Mouse (Mus musculus) adrenal gland, postnatal 14 days (tissue): ENCODE data around the gene Pigt. TPM values are rescaled to one million over a fixed set of nuclear protein-coding genes. Genes with fewer than 3 reads are reported as not detected.

Experiments
- DNase-seq: peaks from one replicate; pipeline ENCODE4 v3.0.0; 2021; ENCODE audit warnings: mixed read lengths
- long read RNA-seq, 2 experiments: library from polyadenylated mRNA; stranded (forward); transcript quantifications; one replicate each; pipeline ENCODE4 v2.0.0; 2021
- total RNA-seq: library from RNA; stranded (reverse); gene quantifications from 2 replicates; pipeline ENCODE4 v1.2.3, GENCODE M21; 2021

Gene Pigt
- 85.2 and 89.0 TPM in 2 replicates for total RNA-seq
- long read RNA-seq, experiment 1, partial matches to known transcripts = 1 of 2 reads
- long read RNA-seq, experiment 1, other reads (novel, unspliced or antisense) = 0 of 2 reads
- long read RNA-seq, experiment 2, partial matches to known transcripts = 1 of 1 reads
- long read RNA-seq, experiment 2, other reads (novel, unspliced or antisense) = 0 of 1 reads

- peak; percentile 94 for DNase-seq
Measured at GRCm38 (mm10) chr2:164496847-164497690, at the start of gene Pigt. Pigt (plus strand) TSS chr2:164497520.

- DNase-seq = no peak
Measured at GRCm38 (mm10) chr2:164448140-164448539, 49.2 kb upstream of the Pigt start.

- no peak for DNase-seq
Measured at GRCm38 (mm10) chr2:164448921-164449320, 48.4 kb upstream of the Pigt start.

GRCm38 (mm10) chr2:164449341-164450042 is 47.8 kb upstream of the Pigt start:
- DNase-seq = no peak

- no peak for DNase-seq
Measured at GRCm38 (mm10) chr2:164452000-164452676, 45.2 kb upstream of the Pigt start.

- DNase-seq = no peak
Measured at GRCm38 (mm10) chr2:164453047-164453757, 44.1 kb upstream of the Pigt start.

- no peak for DNase-seq
Measured at GRCm38 (mm10) chr2:164453887-164454500, 43.3 kb upstream of the Pigt start.

GRCm38 (mm10) chr2:164454846-164455245 is 42.5 kb upstream of the Pigt start:
- DNase-seq = peak; percentile 80

GRCm38 (mm10) chr2:164455421-164456190 is 41.7 kb upstream of the Pigt start:
- peak; percentile 74 for DNase-seq

- no peak for DNase-seq
Measured at GRCm38 (mm10) chr2:164456413-164456812, 40.9 kb upstream of the Pigt start.

- DNase-seq = peak; percentile 44
Measured at GRCm38 (mm10) chr2:164456864-164457300, 40.4 kb upstream of the Pigt start, which contains the start of gene Sys1. Sys1 (plus strand) TSS chr2:164456964.

GRCm38 (mm10) chr2:164457942-164458341 is 39.4 kb upstream of the Pigt start:
- DNase-seq = no peak

GRCm38 (mm10) chr2:164458535-164458934 is 38.8 kb upstream of the Pigt start:
- DNase-seq = peak; percentile 70

GRCm38 (mm10) chr2:164460745-164461551 is 36.4 kb upstream of the Pigt start, which contains the start of gene Gm20458:
Gm20458 (plus strand) TSS chr2:164460967.
- peak; percentile 98 for DNase-seq

GRCm38 (mm10) chr2:164465161-164465560 is 32.2 kb upstream of the Pigt start:
- no peak for DNase-seq

GRCm38 (mm10) chr2:164466787-164467186 is 30.5 kb upstream of the Pigt start:
- DNase-seq = no peak

- DNase-seq = peak; percentile 77
Measured at GRCm38 (mm10) chr2:164470254-164470653, 27.1 kb upstream of the Pigt start.

GRCm38 (mm10) chr2:164473624-164474023 is 23.7 kb upstream of the Pigt start, which contains the start of gene Trp53tg5:
Trp53tg5 (minus strand) TSS chr2:164473724.
- no peak for DNase-seq

GRCm38 (mm10) chr2:164485681-164486257 is 11.6 kb upstream of the Pigt start, which contains the start of gene Dbndd2:
Dbndd2 (plus strand) TSS chr2:164486106.
- DNase-seq = peak; percentile 52
